Mouse (Mus musculus) lung, adult 2 months (tissue): Measurements from ENCODE around the gene Hpcal4. TPM values are rescaled to one million over a fixed set of nuclear protein-coding genes. Genes with fewer than 3 reads are reported as not detected.
A peak's percentile ranks its signal among the peaks of the same experiment; 100 is the strongest.

Experiments used
- DNase-seq: peaks from one replicate; pipeline ENCODE4 v3.0.0; 2022
- H3K4me1 ChIP-seq: fragments of 200-500 bp; 2 replicates; pipeline ENCODE4 v1.6.1; 2011; ENCODE audit warnings: low read length; ENCODE audit not compliant: control insufficient read depth, insufficient read depth
- H3K4me3 ChIP-seq: fragments of 200-500 bp; replicated peaks from 2 replicates; pipeline ENCODE3; 2011; ENCODE audit warnings: low read depth, mild to moderate bottlenecking, control low read depth, low read length; ENCODE audit errors: extremely low read depth
- CTCF ChIP-seq: fragments of 200-500 bp; IDR thresholded peaks from 2 replicates; pipeline ENCODE4 v1.5.1; 2011; ENCODE audit warnings: mild to moderate bottlenecking, low read length, control low read depth; ENCODE audit not compliant: insufficient read depth
- POLR2A ChIP-seq: fragments of 200-500 bp; IDR thresholded peaks from 2 replicates; pipeline ENCODE4 v1.6.1; 2011; ENCODE audit warnings: low read depth, mild to moderate bottlenecking, control low read depth, low read length, borderline replicate concordance; ENCODE audit errors: extremely low read depth
- WGBS: fragments of 180-500 bp; shearing (Covaris S2); methylation state at CpG from one replicate; pipeline ENCODE4 v1.1.7; 2018; 5-methylcytosine and 5-hydroxymethylcytosine counted together
- polyA plus RNA-seq: library from polyadenylated mRNA; depleted of rRNA; stranded (reverse); fragments of >200 nt; gene quantifications from 2 replicates; pipeline ENCODE4 v1.2.3, GENCODE M21; 2012

Hpcal4 gene
- polyA plus RNA-seq, 1 experiment: 2.8 TPM

DNA sequence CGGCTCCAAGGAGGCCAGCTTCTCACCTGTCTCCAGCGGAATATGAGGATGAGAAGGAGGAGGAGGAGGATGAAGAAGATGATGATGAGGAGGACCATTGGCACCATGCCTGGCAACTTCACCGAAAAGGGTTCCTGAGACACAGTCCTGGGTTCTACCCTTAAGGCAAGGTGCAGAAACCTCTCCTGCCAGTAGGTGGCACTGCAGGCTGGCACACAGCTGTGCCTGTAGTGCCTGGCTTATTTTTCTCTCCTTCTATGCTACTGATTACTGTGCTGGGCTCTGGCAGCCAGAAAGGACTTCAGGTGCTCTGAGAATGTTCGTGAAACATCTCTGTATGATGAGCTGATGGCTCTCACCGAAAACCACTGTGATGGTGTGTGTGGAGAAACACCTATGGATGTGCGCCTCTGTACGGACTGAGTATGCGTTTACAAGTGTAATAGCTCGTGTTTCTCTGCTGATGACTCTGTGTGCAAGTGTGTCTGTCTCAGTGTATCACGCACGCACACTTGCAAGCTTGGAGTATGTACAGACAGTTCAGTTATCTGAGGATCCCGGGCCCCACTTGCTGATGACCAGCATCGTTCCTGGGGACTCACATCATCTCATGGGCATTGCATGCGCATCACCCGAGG is 36.8 kb downstream of the Hpcal4 start:
- peak; percentile 66 for DNase-seq
- Histone ChIP-seq H3K4me1 (no peaks in the 10 kb centered on the region), H3K4me3 (no peak overlapping the region)
- 67% methylated on average over 15 of the region's 15 CpGs for WGBS
- TF ChIP-seq CTCF: peak; percentile 98
- TF ChIP-seq POLR2A: no peak

GRCm38 (mm10) chr4:123220637-123221036 is 37.6 kb downstream of the Hpcal4 start:
- Histone ChIP-seq H3K4me3 (no peak overlapping the region), H3K4me1 (0 out of 2 replicates have a peak, but pooled peaks cover 1% of the 10 kb centered on the region)
- no peak for DNase-seq
- WGBS: 81% methylated on average over 4 of the region's 4 CpGs
- TF ChIP-seq POLR2A: no peak
- no peak for TF ChIP-seq CTCF

DNA sequence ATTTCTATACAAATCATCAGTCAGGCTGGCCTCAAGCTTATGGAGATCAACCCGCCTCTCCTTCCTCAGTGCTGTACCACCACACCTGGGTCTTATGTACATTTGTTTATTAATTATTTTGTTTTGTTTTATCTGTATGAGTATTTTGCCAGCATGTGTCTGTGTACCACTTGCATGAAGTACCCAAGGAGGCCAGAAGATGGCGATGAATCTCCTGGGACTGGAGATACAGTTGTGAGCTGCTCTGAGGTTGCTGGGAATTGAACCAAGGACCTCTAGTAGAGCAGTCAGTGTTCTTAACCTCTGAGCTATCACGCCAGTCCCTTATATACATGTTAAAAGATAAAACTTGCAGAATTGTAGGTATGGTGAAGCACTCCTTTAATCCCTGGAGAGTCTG is 40.3 kb downstream of the Hpcal4 start:
- TF ChIP-seq CTCF (no peak; the same call in 1 of the 2 replicates), POLR2A (no peak)

GRCm38 (mm10) chr4:123225718-123226403 is 42.8 kb downstream of the Hpcal4 start:
- TF ChIP-seq POLR2A (no peak), CTCF (no peak)
- WGBS: 49% methylated on average over 10 of the region's 10 CpGs
- 0 out of 2 replicates have a peak, but pooled peaks cover 2% of the 10 kb centered on the region for H3K4me1 ChIP-seq
- no peak for DNase-seq
- no peak overlapping the region for H3K4me3 ChIP-seq

More for the DNA sequence above, 40.3 kb downstream of the Hpcal4 start:
- Histone ChIP-seq H3K4me1 (0 out of 2 replicates have a peak, but pooled peaks cover 2% of the 10 kb centered on the region), H3K4me3 (no peak overlapping the region)
- no peak for DNase-seq
- WGBS: 66% methylated on average over 3 of the region's 3 CpGs

DNA sequence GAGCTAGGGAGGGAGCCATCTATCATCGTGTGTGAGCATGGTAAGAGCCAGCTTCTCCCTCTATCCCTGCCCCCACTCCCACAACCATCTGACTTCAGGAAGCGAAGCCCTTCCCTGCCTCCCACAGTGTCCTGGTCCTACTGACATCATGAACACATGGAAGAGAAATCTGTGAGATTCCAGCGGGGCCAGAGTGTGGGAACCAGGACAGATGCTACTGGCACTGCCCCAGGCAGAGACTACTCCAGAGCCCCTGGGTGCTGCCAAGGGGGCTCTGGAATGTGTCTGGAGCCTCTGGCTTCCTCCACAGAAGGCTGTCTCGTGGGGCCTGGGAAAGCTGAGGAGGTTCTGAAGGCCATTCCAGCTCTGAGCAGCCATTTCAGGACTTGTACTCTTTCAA is 44.7 kb downstream of the Hpcal4 start:
- TF ChIP-seq POLR2A (no peak), CTCF (no peak)
- Histone ChIP-seq H3K4me1 (0 out of 2 replicates have a peak, but pooled peaks cover 2% of the 10 kb centered on the region), H3K4me3 (no peak overlapping the region)
- 47% methylated on average over 4 of the region's 4 CpGs for WGBS
- DNase-seq: no peak

GRCm38 (mm10) chr4:123228270-123228669 is 45.2 kb downstream of the Hpcal4 start:
- peak; percentile 37 for DNase-seq
- Histone ChIP-seq H3K4me1 (0 out of 2 replicates have a peak, but pooled peaks cover 2% of the 10 kb centered on the region), H3K4me3 (no peak overlapping the region)
- WGBS: 15% methylated on average over 2 of the region's 2 CpGs
- TF ChIP-seq CTCF (no peak), POLR2A (no peak)

DNA sequence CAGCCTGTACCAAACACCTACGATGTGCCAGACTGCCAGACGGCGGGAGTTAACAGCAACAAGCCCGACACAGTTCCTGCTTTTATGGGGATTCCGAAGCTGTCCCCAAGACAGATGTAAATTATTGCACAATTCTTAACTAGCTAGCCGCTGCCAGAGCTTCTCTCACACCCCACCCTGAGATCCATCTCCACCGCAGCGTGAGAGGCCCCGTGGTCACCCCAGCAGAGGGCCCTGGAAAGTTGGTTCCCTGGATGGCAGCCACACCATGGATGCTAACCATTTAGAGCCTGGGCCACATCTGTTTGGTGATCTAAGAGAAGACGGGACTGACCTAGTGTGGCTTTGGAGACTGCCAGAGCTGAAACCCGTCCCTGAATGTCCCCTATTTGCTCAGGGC is 46.1 kb downstream of the Hpcal4 start:
- TF ChIP-seq POLR2A: no peak
- TF ChIP-seq CTCF: no peak
- 51% methylated on average over 11 of the region's 11 CpGs for WGBS
- 0 out of 2 replicates have a peak, but pooled peaks cover 2% of the 10 kb centered on the region for H3K4me1 ChIP-seq
- no peak for DNase-seq
- H3K4me3 ChIP-seq: no peak overlapping the region

GRCm38 (mm10) chr4:123232841-123233240 is 49.8 kb downstream of the Hpcal4 start:
- Histone ChIP-seq H3K4me1 (no peaks in the 10 kb centered on the region), H3K4me3 (no peak overlapping the region)
- DNase-seq: no peak
- TF ChIP-seq CTCF (no peak), POLR2A (no peak)
- WGBS: 44% methylated on average over 3 of the region's 3 CpGs

- Histone ChIP-seq H3K4me1 (no peaks in the 10 kb centered on the region), H3K4me3 (peak within 1 kb of the TSS; percentile 60)
- peak; percentile 54; the same call in 1 of the 2 replicates for TF ChIP-seq POLR2A
- TF ChIP-seq CTCF: no peak
- WGBS: 2% methylated on average over 52 of the region's 52 CpGs
- no peak for DNase-seq
Observed at GRCm38 (mm10) chr4:123233492-123234084, 50.6 kb downstream of the Hpcal4 start, which contains the start of gene Heyl. TSS of gene Heyl (plus strand) at chr4:123233556.
